Mouse (Mus musculus) MEL (cell line): ENCODE results near the gene Psen2.

ENCODE experiments used
- CTCF ChIP-seq, 3 experiments: IDR thresholded peaks in 2 of 3; conservative IDR thresholded peaks in 1 of 3; 2 replicates each; pipeline ENCODE4 v1.5.1; 2011 to 2012; ENCODE audit warnings: low read length in 3 of 3, low read depth in 2 of 3, mild to moderate bottlenecking in 2 of 3, improper control_type of control experiment in 1 of 3, inconsistent platforms in 1 of 3, mixed read lengths in 1 of 3, moderate library complexity in 1 of 3; ENCODE audit not compliant: control insufficient read depth in 1 of 3, insufficient read depth in 1 of 3, poor library complexity in 1 of 3, severe bottlenecking in 1 of 3
- EP300 ChIP-seq, 2 experiments: IDR thresholded peaks; 2 replicates each; pipeline ENCODE4 v1.6.1; 2011; ENCODE audit warnings: improper control_type of control experiment in 2 of 2, low read length in 2 of 2, low read depth in 1 of 2, mild to moderate bottlenecking in 1 of 2
- ETS1 ChIP-seq: IDR thresholded peaks from 2 replicates; pipeline ENCODE4 v1.6.1; 2012; ENCODE audit warnings: low read depth, mild to moderate bottlenecking, inconsistent platforms, low read length, improper control_type of control experiment, moderate library complexity
- POLR2A ChIP-seq, 2 experiments: IDR thresholded peaks; 2 replicates each; pipeline ENCODE4 v1.6.1; 2011 to 2012; ENCODE audit warnings: low read length in 2 of 2, mild to moderate bottlenecking in 2 of 2, control low read depth in 1 of 2, improper control_type of control experiment in 1 of 2, low read depth in 1 of 2, moderate library complexity in 1 of 2; ENCODE audit not compliant: control insufficient read depth in 1 of 2, insufficient read depth in 1 of 2, poor library complexity in 1 of 2
- TAL1 ChIP-seq: IDR thresholded peaks from 2 replicates; pipeline ENCODE4 v1.6.1; 2012; ENCODE audit warnings: mild to moderate bottlenecking, inconsistent platforms, low read length, moderate library complexity, mixed read lengths
- TBP ChIP-seq: IDR thresholded peaks from 2 replicates; pipeline ENCODE4 v1.8.0; 2011; ENCODE audit warnings: low read depth, low read length, improper control_type of control experiment
- USF1 ChIP-seq: IDR thresholded peaks from 2 replicates; pipeline ENCODE4 v1.6.1; 2014; ENCODE audit warnings: low read depth, mild to moderate bottlenecking, inconsistent platforms, low read length, improper control_type of control experiment, moderate library complexity
- ZNF384 ChIP-seq: IDR thresholded peaks from 2 replicates; pipeline ENCODE4 v1.6.1; 2012; ENCODE audit warnings: low read depth, mild to moderate bottlenecking, inconsistent platforms, low read length, improper control_type of control experiment

DNA sequence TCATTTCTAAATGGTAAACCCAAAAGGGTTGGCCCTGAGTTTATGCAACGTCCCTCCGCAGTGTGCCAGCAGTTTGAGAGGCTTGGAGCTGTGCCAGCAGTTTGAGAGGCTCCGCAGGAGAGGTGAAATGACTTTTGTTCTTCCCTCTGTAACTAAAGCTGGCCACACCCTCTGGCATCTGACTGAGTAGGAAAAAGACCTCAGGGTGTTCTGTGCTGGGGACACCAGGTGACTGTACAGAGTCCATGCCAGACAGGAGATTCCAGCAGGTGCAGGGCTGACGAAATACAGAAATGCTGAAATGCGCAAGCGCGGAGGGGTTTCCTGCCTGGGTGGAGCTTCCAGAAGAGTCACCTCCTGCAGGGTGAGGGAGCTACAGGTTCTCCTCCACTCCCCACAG, 16.4 kb upstream of the Psen2 start:
- no peak for TF ChIP-seq ETS1
- TF ChIP-seq CTCF (IDR thresholded peaks at IDR 0.05 in 2 of 3, conservative IDR thresholded peaks at IDR 0.05 in 1 of 3; ENCODE audit: control insufficient read depth in 1 of 3, insufficient read depth in 1 of 3, low read depth in 2 of 3, low read length in 3 of 3, poor library complexity in 1 of 3, severe bottlenecking in 1 of 3), result no peak
- peak in 1 of 2 experiments; percentile 74; a peak in 2 of 4 replicates for TF ChIP-seq POLR2A (IDR thresholded peaks at IDR 0.05; ENCODE audit: control insufficient read depth in 1 of 2, insufficient read depth in 1 of 2, low read depth in 1 of 2, low read length in 2 of 2, poor library complexity in 1 of 2)
- no peak for TF ChIP-seq TAL1
- TF ChIP-seq EP300 (IDR thresholded peaks at IDR 0.05; ENCODE audit: low read depth in 1 of 2, low read length in 2 of 2), result no peak
- 0 out of 2 replicates have a peak, but pooled peaks have one; percentile 7 for TF ChIP-seq USF1
- TF ChIP-seq ZNF384, result no peak
- TF ChIP-seq TBP, result 0 out of 2 replicates have a peak, but pooled peaks have one; percentile 32
